Mouse (Mus musculus) lung, postnatal 25 days (tissue): ENCODE results near the gene Exosc9.
A peak's percentile ranks its signal among the peaks of the same experiment; 100 is the strongest.

Source experiments
- DNase-seq: peaks from one replicate; pipeline ENCODE4 v3.0.0; 2022; ENCODE audit warnings: low spot score

The Exosc9 gene

DNA sequence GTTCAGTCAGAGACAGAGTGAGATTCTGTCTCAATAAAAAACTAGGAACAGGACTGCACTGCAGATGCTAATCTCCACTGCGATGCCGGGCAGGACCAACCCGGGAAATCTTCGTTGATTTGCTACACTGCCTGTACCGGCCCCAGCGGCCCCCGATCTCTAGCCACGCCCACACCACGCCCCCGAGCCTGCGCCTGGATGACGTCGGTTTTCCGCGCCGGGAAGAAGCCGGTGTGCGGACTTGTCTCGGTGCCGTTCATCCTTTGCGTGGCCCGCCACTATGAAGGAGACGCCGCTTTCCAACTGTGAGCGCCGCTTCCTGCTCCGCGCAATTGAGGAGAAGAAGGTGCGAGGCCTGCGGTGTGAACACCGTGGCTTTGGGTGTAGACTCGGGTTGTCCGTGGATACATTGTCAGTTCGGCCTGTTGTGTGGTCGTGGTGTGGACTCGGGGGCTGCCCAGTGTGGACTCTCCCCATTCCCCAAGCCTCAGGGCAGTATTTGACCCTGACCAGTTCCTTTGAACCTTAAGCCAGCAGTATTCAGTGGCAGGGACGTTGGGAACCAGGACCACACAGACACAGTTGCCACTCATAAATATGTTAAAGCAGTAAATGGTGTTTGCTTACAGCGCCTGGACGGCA is at the start of gene Exosc9:
Gene Exosc9, plus strand, starts transcription at position 201 of the 642 bp plus-strand sequence.
- peak; percentile 93 for DNase-seq

GRCm38 (mm10) chr3:36505306-36505705 is 47.1 kb upstream of the Exosc9 start:
- no peak for DNase-seq

GRCm38 (mm10) chr3:36505809-36506735 is 46.3 kb upstream of the Exosc9 start:
- DNase-seq: no peak

GRCm38 (mm10) chr3:36511491-36511890 is 40.9 kb upstream of the Exosc9 start:
- no peak for DNase-seq

GRCm38 (mm10) chr3:36516196-36516595 is 36.2 kb upstream of the Exosc9 start:
- DNase-seq: no peak

GRCm38 (mm10) chr3:36521073-36522060 is 31.0 kb upstream of the Exosc9 start, which contains the start of gene Gm11549:
TSS of gene Gm11549 (minus strand) at chr3:36521813.
- no peak for DNase-seq

- DNase-seq: no peak
Observed at GRCm38 (mm10) chr3:36522137-36522536, 30.3 kb upstream of the Exosc9 start.

DNA sequence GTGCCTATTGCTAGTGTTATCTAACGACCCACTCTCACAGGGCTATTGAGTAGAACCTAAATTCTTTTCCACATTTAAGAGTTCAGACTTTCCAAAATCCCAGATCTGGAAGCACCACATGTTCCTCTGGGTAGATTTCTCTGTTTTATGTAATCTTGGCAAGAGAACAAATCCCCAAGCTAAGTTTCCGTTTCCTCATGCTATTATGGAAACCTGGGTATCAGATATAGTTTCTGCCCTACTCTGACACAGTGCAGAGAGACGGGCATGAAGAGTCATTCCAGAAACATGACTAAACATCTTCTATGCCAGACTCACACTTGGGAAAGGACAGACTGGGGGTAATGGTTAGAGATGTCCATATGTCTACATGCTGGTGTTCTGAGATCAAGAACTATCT is 27.9 kb upstream of the Exosc9 start:
- DNase-seq: no peak

- peak; percentile 22 for DNase-seq
Observed at GRCm38 (mm10) chr3:36530345-36530744, 22.1 kb upstream of the Exosc9 start.

- no peak for DNase-seq
Observed at GRCm38 (mm10) chr3:36530781-36531180, 21.6 kb upstream of the Exosc9 start.

DNA sequence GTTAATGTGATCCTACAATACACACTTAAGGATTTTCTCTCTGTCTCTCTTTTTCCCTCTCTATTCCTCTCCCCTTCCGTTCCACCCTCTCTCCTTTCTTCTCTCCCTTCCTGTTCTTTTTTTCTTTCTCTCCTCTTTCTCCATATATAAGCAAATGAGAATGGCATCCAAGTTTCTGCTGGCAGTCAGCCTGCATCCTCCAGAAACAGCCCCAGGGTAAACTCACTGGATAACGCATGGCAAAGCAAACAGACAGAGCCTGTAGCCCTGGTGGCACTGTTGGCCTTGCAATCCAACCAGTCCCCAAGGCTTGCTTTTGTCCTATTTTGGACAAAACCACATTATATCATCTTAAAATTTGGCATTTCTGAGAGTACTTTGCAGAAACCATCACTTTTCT is 21.2 kb upstream of the Exosc9 start:
- no peak for DNase-seq

DNA sequence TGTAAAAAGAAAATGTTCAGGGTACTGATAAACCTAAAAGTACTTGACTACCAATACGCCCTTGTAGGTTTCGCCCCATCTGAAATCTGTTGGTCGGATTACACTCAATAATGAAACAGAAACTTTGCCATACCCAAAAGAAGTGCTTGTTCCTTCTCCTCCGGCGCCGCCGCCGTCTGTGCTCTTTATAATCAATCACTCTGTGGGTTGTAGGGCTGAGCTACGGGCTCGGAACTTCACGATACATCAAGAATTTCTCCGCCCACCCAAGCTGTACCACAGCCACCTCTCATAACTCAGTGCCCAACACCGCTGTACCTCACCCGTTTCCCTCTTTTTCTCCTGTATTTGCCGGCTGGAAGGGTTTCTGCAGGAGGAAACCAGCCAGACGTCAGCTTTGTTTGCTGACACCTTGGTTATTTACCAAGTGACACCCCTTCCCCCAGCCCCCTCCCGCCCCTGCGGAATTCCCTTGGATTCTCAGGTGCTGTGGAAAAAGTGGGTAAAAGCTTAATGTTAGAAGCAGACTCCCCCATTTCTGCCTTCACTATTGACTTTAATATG is 20.3 kb upstream of the Exosc9 start:
- no peak for DNase-seq

- DNase-seq: no peak
Observed at GRCm38 (mm10) chr3:36532738-36533137, 19.7 kb upstream of the Exosc9 start.

DNA sequence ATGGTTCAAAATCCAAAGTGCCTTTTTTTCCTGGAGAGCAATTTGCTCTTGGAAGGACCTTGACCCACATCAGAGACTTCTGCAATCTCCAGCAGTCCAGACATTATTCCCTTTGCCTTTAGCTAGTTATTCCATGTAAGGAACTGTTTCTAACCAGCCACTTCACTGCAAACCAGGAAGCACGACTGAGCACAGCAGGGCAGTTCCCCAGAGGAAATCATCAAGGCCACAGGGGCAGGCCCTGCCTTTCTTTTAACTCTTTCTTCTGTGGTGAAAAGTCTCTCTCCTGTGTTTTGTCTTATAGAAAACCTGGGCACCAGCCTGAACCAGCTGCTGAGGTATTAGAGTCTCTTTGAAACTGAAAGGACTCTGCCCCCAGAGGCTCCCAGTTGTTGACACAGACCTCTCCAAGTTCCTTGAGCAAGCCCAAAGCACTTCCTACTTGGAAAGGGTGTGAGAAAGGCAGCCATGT is 19.2 kb upstream of the Exosc9 start:
- no peak for DNase-seq

DNA sequence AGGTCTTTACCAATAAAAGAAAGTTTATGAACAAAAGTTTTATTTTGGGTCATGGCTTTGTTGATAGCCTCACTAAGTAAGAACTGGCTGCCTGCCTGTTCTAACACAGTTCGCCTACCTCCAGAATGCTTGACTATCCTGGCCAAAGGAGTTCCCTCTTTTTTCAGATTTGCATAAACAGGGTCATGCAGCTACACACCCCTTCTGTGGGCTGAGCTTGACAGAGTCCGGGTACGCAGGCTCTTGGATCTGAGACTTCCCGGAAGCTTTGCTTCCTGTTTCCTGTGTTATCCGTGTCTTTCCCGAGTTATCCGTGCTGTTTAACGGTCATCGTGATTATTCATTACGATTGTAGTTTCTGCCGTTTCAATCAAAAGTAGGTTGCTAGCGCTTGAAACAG is 16.4 kb upstream of the Exosc9 start:
- DNase-seq: no peak

GRCm38 (mm10) chr3:36537701-36538470 is 14.5 kb upstream of the Exosc9 start:
- no peak for DNase-seq

- no peak for DNase-seq
Observed at GRCm38 (mm10) chr3:36540756-36541155, 11.7 kb upstream of the Exosc9 start.

DNA sequence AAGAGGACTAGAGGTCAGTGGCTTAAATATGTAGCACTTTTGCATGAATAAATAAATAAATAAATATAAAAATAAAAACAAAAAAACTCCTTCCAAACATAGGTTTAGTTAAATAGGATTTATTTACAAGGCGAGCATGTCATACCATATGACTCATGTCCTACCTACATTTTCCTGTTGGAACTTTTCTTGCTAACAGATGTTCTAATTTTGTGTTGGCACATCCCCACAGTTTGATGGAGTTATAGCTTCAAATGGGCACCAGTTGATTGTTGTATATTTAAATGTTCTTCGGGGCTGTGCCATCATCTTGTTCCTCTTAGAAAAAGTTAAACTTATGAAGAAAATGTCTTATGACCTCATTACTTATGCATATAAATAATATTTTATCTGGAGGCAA is 11.0 kb upstream of the Exosc9 start:
- DNase-seq: no peak

- DNase-seq: no peak
Observed at GRCm38 (mm10) chr3:36544961-36545360, 7.4 kb upstream of the Exosc9 start.

DNA sequence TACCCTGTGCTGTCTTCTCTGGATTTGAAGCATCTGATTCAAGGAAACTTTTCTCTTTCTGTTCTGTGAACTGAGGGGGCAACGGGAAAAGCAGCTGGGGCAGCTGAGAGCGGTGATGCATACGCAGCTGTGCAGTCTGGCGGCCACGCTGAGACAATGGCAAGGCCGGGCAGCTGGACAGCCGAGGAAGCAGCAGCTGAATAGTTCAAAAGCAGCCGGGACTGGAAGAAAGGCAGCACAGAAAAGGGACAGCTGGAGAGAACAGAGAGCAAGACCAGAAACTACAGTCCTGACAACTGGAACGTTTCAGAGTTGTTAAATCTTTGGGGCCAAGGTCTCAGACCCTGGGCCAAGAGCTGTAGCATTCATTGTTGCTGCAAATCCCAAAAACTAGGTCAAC is 1.1 kb upstream of the Exosc9 start:
- peak; percentile 36 for DNase-seq
